Mouse (Mus musculus): Measurements from ENCODE around the gene Ngdn.
"Not testable (repeated sequence)": the region's sequence is repeated elsewhere in the genome, so short reads cannot be mapped to it uniquely, and the experiment has no call there.

The Ngdn gene

GRCm38 (mm10) chr14:55014991-55015766 is at the start of gene Ngdn:
Gene Ngdn, plus strand, starts transcription at chr14:55015454.
- in situ Hi-C loops (cut with MboI, MseI), result no loop called here

DNA sequence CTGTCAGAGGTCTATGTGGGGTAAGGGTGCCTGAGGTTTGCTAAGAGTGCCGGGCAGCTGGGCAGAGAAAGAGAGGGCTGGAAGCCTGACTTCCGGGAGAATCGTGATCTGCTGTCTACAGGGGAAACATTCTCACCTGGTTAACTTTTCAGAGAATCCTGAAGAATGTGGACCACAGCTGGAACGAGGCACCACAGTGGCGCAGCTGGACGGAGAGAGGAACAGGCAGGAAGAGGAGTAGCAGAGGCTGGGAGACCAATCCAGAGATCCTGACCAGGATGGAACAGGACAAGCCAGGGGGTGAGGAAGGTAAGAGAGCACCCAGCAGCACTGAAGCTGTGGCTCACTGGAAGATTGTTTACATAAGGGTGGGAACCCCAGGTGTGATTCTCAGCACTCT is 49.6 kb upstream of the Ngdn start:
- in situ Hi-C loops (cut with MboI, MseI), result loop anchor here (10.0 kb wide), 1 partner anchor 989 kb away; the partner anchor contains the start of gene Cma2

- in situ Hi-C loops (cut with MboI, MseI), result loop anchor here (10.0 kb wide), 1 partner anchor 988 kb away; the partner anchor contains the start of gene Cma2
Measured at GRCm38 (mm10) chr14:54966320-54966977, 48.8 kb upstream of the Ngdn start, which contains the start of gene Myh6. Gene Myh6, minus strand, starts transcription at chr14:54966927.

DNA sequence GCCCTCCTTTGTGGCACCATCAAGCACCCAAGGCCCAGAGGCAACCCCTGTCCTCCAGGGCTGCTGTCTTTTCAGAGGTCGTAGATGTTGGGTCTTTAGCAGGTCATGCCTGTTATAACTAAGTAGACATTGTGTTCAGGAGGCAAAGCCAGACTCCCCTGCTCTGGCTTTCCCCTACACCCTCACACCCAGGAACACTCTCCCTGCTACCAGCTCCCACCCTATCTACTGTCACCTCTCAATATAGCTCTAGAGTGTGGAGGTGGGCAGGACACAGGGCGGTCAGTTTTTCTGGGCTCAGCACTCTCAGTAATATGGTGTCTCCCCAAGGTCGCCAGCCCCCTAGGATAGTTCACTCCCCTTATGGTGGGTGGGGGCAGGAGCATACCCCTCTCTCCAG is 47.4 kb upstream of the Ngdn start:
- in situ Hi-C loops (cut with MboI, MseI), result loop anchor here (10.0 kb wide), 1 partner anchor 987 kb away; the partner anchor contains the start of gene Cma2

DNA sequence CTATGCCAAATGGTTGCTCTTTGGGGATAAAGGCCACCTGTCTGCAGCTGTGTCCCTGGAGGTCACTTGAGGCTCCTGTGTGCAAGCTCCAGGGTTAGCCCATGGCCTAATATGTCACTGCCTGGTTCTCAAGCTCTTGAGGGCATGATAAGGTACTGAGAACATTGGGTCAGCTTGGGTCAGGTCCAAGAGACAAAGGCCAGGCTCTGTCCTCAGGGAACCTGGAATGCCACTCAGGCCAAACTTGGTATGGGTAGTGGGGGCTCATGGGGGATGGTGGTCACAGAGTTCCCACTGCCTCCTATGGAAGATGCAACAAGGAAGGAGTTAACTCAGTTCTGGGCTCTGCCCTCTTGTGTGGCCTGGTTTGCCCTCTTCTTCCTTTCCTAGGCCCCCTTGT is 46.9 kb upstream of the Ngdn start:
- in situ Hi-C loops (cut with MboI, MseI), result loop anchor here (10.0 kb wide), 1 partner anchor 986 kb away; the partner anchor contains the start of gene Cma2

GRCm38 (mm10) chr14:54972786-54973185 is 42.5 kb upstream of the Ngdn start:
- in situ Hi-C loops (cut with MboI, MseI), result not testable (repeated sequence)

DNA sequence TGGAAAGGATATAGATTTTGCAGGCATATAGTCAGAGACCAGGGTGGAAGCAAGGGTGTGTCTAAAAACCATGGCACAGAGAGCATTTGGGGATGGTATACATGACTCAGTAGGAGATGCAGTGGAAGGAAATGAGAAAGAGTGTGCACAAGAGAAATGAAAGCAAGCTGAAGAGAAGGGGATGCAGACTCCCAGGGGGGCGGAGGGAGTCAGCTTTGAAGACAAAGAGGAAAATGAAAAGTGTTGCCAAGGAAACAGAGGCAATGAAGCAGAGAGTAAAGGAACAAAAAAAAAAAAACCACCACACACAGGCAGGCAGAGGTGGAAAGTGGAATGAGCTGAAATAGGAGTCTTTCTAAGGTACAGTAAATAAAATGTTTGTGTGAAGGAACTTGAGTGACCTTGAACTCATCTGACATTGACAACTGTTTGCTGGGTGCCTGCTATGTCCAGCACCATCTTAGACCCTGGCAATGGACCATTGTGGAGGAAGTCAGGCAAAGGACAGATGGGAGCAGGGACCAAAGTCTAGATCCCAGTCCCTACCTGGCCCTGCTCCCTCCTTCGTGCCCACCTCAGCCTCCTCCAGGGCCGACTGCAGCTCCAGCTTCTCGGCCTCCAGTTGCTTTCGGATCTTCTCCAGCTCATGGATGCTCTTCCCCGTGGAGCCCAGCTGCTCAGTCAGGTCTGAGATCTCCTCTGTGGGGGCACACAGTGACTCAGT is 41.0 kb upstream of the Ngdn start:
- in situ Hi-C loops (cut with MboI, MseI), result no loop called here

GRCm38 (mm10) chr14:54976633-54977032 is 38.6 kb upstream of the Ngdn start, which contains the start of gene Gm17428:
Gene Gm17428, plus strand, starts transcription at chr14:54976933.
- in situ Hi-C loops (cut with MboI, MseI), result no loop called here

DNA sequence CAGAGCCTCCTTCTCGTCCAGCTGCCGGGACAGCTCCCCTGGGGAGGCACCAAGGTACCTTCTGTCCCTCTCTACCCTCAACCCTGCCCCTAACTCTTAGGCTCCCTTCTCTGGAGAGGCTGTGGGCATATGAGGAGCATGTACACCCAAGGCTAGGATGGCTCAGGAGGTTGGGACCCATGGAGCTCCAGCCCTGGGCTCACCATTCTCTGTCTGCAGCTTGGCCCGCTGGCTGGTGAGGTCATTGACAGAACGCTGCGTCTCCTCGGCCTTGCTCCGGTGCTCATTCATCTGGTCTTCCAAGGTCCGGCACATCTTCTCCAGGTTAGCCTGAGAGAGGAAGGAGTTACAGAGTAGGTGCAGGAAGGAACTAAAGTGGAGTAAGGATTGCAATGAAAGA is 36.6 kb upstream of the Ngdn start:
- in situ Hi-C loops (cut with MboI, MseI), result no loop called here

DNA sequence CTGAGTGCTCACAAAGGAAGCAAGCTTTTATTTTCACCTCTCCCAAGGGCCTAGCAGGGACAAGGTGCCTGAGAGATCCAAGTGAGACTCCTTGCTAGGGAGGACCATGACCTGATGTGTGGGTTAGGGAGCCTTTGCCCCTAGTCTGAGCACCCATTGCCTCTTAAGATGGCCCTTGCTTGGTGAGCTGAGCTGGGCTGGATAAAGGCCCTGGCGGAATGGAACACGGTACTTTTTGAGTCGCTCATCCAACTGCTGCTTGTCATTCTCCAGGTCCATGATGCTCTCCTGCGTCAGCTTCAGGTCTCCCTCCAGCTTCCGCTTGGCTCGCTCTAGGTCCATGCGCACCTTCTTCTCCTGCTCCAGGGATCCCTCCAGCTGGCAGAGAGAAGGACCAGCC is 33.3 kb upstream of the Ngdn start:
- in situ Hi-C loops (cut with MboI, MseI), result no loop called here

GRCm38 (mm10) chr14:54988350-54988874 is 26.8 kb upstream of the Ngdn start:
- in situ Hi-C loops (cut with MboI, MseI), result not testable (repeated sequence)

GRCm38 (mm10) chr14:54988882-54989281 is 26.4 kb upstream of the Ngdn start:
- in situ Hi-C loops (cut with MboI, MseI), result no loop called here

GRCm38 (mm10) chr14:54989886-54990441 is 25.3 kb upstream of the Ngdn start:
- in situ Hi-C loops (cut with MboI, MseI), result no loop called here

GRCm38 (mm10) chr14:54992196-54992595 is 23.1 kb upstream of the Ngdn start:
- in situ Hi-C loops (cut with MboI, MseI), result no loop called here

- in situ Hi-C loops (cut with MboI, MseI), result no loop called here
Measured at GRCm38 (mm10) chr14:54993636-54994035, 21.6 kb upstream of the Ngdn start.

- in situ Hi-C loops (cut with MboI, MseI), result no loop called here
Measured at GRCm38 (mm10) chr14:54994136-54994868, 21.0 kb upstream of the Ngdn start, which contains the start of gene Myh7. Gene Myh7, minus strand, starts transcription at chr14:54994626.

GRCm38 (mm10) chr14:54994869-54995186 is 20.4 kb upstream of the Ngdn start:
- in situ Hi-C loops (cut with MboI, MseI), result no loop called here

GRCm38 (mm10) chr14:54995457-54996138 is 19.7 kb upstream of the Ngdn start:
- in situ Hi-C loops (cut with MboI, MseI), result no loop called here

GRCm38 (mm10) chr14:54996793-54997192 is 18.5 kb upstream of the Ngdn start:
- in situ Hi-C loops (cut with MboI, MseI), result no loop called here

- in situ Hi-C loops (cut with MboI, MseI), result no loop called here
Measured at GRCm38 (mm10) chr14:54997297-54997696, 18.0 kb upstream of the Ngdn start.

All from T-helper 1 cell (primary cell).